Mouse (Mus musculus) bone marrow macrophage, adult 2 months (primary cell): ENCODE measurements around the gene Immp1l.

Source experiments
- CTCF ChIP-seq: IDR thresholded peaks from 2 replicates; pipeline ENCODE4 v1.5.1; 2012; ENCODE audit warnings: low read depth, mild to moderate bottlenecking, low read length, moderate library complexity
- POLR2A ChIP-seq: IDR thresholded peaks from 2 replicates; pipeline ENCODE4 v1.6.1; 2012; ENCODE audit warnings: mild to moderate bottlenecking, low read depth, low read length, borderline replicate concordance

- TF ChIP-seq CTCF (no peak), POLR2A (no peak)
These were observed 69.5 kb downstream of the Immp1l start for GRCm38 (mm10) chr2:105973941-105974340.
